Mouse (Mus musculus) c-Kit-positive CD71-positive TER-119-negative erythroid progenitor cells, embryonic 14.5 days (primary cell): ENCODE measurements around the gene Vmn1r10.

Experiments used
- DNase-seq: peaks from one replicate; pipeline ENCODE4 v3.0.0-alpha.2; 2013; ENCODE audit warnings: low read depth

Vmn1r10 gene

DNA sequence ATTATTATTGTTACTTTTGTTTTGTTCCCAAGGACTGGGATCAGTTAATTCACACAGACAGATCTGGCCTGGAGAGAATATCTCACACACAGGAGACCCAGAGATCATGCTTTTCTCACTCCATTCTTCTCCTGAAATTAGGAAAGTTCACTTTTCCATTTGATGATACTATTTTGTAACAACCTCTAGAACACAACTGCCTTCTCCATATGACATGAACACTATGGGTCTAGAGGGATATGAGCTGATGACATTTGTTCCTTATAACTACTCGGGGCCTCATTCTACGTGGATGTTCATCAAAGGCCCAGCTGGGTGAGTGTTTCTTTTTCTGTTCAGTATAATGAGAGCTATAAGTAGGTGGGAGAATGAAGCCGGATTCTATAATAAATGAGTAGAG is at the start of gene Vmn1r10:
Vmn1r10 (plus strand) TSS at position 301 of the 400 bp plus-strand sequence.
- DNase-seq: no peak

DNA sequence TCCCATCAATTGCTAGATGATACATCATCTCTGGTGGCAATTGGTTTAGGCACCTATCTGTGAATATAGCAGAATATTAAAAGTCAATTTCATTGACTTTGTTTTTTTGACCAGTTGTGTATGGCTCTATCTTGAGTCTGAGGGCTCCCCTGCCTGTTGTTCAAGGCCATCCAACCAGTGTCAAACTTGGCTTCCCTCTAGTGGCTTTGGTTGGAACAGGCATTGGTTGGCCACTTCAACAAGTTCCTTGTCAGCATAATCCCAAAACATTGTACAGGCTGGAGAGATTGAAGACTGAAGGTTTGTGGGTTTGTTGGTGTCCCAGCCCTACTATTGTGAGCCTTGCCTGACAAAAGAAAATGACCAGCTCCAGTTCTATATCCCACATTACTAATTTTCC is 45.5 kb upstream of the Vmn1r10 start:
- peak; percentile 3 for DNase-seq

GRCm38 (mm10) chr6:57066487-57066886 is 42.8 kb upstream of the Vmn1r10 start, which contains the start of gene Vmn1r9:
Gene Vmn1r9 (plus strand): TSS chr6:57066787.
- no peak for DNase-seq

DNA sequence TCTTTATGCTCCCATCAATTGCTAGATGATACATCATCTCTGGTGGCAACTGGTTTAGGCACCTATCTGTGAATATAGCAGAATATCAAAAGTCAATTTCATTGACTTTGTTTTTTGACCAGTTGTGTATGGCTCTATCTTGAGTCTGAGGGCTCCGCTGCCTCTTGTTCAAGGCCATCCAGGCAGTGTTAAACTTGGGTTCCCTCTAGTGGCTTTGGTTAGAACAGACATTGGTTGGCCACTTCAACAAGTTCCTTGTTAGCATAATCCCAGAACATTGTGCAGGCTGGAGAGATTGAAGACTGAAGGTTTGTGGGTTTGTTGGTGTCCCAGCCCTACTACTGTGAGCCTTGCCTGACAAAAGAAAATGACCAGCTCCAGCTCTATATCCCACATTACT is 2.9 kb upstream of the Vmn1r10 start:
- DNase-seq: peak; percentile 10

DNA sequence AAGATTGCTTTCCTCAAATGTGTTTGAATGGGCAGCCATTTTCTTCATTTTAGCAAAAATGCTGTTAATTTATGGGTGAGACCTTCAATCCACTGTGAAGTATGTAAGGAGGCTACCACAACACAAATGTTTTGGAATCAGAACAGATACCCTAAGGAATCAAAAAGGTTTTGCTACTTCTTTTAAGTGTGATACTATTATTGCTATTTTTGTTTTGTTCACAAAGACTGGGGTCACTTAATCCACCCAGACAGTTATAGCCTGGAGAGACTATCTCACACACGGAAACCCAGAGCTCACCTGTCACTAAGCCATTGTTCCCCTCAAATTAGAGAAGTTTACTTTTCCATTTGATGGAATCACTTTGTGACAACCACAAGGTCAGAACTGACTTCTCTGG is 23.9 kb downstream of the Vmn1r10 start, which contains the start of gene Vmn1r11:
Vmn1r11 (plus strand) TSS at position 301 of the 400 bp plus-strand sequence.
- DNase-seq: no peak

- no peak for DNase-seq
These were observed 47.4 kb downstream of the Vmn1r10 start, which contains the start of gene Vmn1r12 for GRCm38 (mm10) chr6:57156619-57157018. Gene Vmn1r12 (plus strand): TSS chr6:57156919.
